Mouse (Mus musculus) embryo, embryonic 10 days (tissue): ENCODE measurements at regions not wholly inside any gene's neighbourhood (a gene's known extent, or its start where the extent isn't known, plus 50 kb on each side); places are given as distances from the start of the nearest gene placed in this dataset.
A peak's percentile ranks its signal among the peaks of the same experiment; 100 is the strongest.

Experiments
- DNase-seq: peaks from one replicate; pipeline ENCODE4 v3.0.0-alpha.2; 2015; ENCODE audit warnings: low spot score

GRCm38 (mm10) chr12:25298766-25299165 lies 201.8 kb upstream of the Id2 start:
- DNase-seq = no peak

- DNase-seq = no peak
Measured at GRCm38 (mm10) chr12:25297960-25298359, 201.0 kb upstream of the Id2 start.

- no peak for DNase-seq
Measured at GRCm38 (mm10) chr12:25296648-25297047, 199.7 kb upstream of the Id2 start.

- peak; percentile 21 for DNase-seq
Measured at GRCm38 (mm10) chr12:25294179-25295025, 197.5 kb upstream of the Id2 start.

- peak; percentile 39 for DNase-seq
Measured at GRCm38 (mm10) chr12:25293470-25294178, 196.7 kb upstream of the Id2 start.

- no peak for DNase-seq
Measured at GRCm38 (mm10) chr12:25289381-25289780, 192.4 kb upstream of the Id2 start.

GRCm38 (mm10) chr12:25283808-25284207 lies 186.9 kb upstream of the Id2 start:
- no peak for DNase-seq

GRCm38 (mm10) chr12:25281438-25281837 lies 184.5 kb upstream of the Id2 start:
- no peak for DNase-seq

GRCm38 (mm10) chr12:25273631-25274305 lies 176.8 kb upstream of the Id2 start:
- DNase-seq = no peak

- DNase-seq = peak; percentile 43
Measured at GRCm38 (mm10) chr12:25272752-25273125, 175.8 kb upstream of the Id2 start.

- DNase-seq = no peak
Measured at GRCm38 (mm10) chr12:25272114-25272751, 175.3 kb upstream of the Id2 start.

GRCm38 (mm10) chr12:25269878-25270277 lies 172.9 kb upstream of the Id2 start:
- DNase-seq = no peak

GRCm38 (mm10) chr12:25268871-25269850 lies 172.2 kb upstream of the Id2 start:
- no peak for DNase-seq

GRCm38 (mm10) chr12:25268323-25268722 lies 171.4 kb upstream of the Id2 start:
- no peak for DNase-seq

GRCm38 (mm10) chr12:25267572-25268115 lies 170.7 kb upstream of the Id2 start:
- DNase-seq = no peak

GRCm38 (mm10) chr12:25266701-25267571 lies 170.0 kb upstream of the Id2 start:
- DNase-seq = no peak

GRCm38 (mm10) chr12:25265560-25266525 lies 168.9 kb upstream of the Id2 start:
- DNase-seq = no peak

GRCm38 (mm10) chr12:25265066-25265465 lies 168.1 kb upstream of the Id2 start:
- no peak for DNase-seq

GRCm38 (mm10) chr12:25264408-25264807 lies 167.5 kb upstream of the Id2 start:
- no peak for DNase-seq
